Mouse (Mus musculus) layer of hippocampus, adult 6 months (tissue): ENCODE data around the gene Heatr1. TPM values are rescaled to one million over a fixed set of nuclear protein-coding genes. Genes with fewer than 3 reads are reported as not detected.

Experiments
- long read RNA-seq, 2 experiments: library from polyadenylated mRNA; unstranded; transcript quantifications; one replicate each; pipeline ENCODE4 v2.0.0; 2019 to 2020
- polyA plus RNA-seq: library from polyadenylated mRNA; unstranded; fragments of <200 nt; fragmentation: Nextera tagmentation; gene quantifications from 2 replicates; pipeline ENCODE4 v1.2.3, GENCODE M21; 2021

The Heatr1 gene
- polyA plus RNA-seq: 7.9 and 10.5 TPM in 2 replicates
- long read RNA-seq, experiment 1, partial matches to known transcripts: 15 of 15 reads
- long read RNA-seq, experiment 1, other reads (novel, unspliced or antisense): 0 of 15 reads
- long read RNA-seq, experiment 2, full-length matches to known transcripts: 13 of 27 reads
- long read RNA-seq, experiment 2, partial matches to known transcripts: 9 of 27 reads
- long read RNA-seq, experiment 2, other reads (novel, unspliced or antisense): 5 of 27 reads

DNA sequence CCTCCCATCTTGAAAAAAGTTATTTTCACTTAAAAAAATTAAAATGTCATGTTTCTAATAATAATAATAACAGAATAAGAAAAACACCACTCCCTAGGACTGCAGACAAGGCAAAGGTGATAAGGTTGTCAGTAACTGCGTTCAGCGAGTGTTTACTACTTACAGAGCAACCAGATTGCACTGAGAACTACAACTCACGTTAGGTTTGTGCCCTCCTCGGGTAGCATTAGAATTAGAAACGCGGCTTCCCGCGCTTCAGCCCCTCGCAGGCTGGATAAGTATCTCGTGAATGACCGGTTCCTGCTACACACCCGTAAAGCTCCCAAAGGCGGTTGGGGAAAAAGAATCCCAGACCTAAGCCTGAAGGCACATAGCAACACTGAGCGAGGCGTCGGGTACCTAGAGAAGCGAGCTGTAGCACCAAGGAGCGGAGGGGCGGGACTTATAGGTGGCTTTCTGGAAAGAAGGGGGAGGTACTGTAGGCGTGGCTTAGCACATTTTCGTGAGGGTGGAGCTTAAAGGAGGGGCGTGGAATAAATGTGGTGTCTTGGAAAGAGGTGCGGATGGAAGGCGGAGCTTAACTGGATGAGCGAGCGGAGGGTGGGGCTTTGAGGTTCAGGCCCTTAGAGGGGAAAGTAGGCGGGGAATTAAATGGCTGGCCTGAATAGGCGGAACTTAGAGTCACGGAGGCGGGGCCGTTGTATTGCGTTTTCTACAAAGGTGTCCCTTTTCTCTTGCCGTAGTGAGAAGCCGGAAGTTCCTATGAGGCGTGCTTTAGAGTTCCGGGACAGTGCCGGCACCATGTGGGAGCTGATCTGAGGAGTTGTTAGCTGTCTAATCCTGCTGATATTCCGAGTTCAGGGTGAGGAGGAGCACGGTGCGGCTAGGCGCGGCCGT, at the start of gene Heatr1:
Gene Heatr1, plus strand, starts transcription at position 419 of the 897 bp plus-strand sequence.

DNA sequence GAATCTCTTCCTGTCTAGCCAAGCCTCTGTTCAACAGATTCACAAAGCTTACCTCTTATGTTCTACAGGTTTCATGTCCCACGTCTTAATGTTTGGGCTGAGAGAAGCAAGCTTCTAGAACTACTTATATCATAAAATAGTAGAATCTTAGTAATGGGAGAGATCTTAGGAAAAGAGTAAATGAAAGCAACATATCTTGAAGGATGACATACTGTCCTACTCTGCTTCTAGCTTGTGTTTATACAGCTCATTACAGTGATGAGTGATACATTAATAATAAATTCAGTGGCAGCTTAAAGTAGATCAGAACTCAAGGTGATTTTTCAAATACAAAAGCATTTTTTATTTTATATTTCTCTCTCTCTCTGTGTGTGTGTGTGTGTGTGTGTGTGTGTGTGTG, 70.0 kb downstream of the Heatr1 start, which contains the start of gene Lgals8:
Gene Lgals8, minus strand, starts transcription at position 101 of the 400 bp plus-strand sequence.

Other genes with a start within 250 kb of the Heatr1 start
- 1.1 and 1.7 TPM in 2 replicates for gene Mtr, start 136.9 kb upstream of the Heatr1 start, polyA plus RNA-seq
- gene Actn2, start 54.3 kb upstream of the Heatr1 start, polyA plus RNA-seq: 12.3 and 12.6 TPM in 2 replicates
- 15.3 and 16.2 TPM in 2 replicates for gene Lgals8, start 69.9 kb downstream of the Heatr1 start, polyA plus RNA-seq
- gene Edaradd, start 125.4 kb downstream of the Heatr1 start, polyA plus RNA-seq: 0.19 and 0.25 TPM in 2 replicates
- 5.6 and 7.5 TPM in 2 replicates for gene Ero1lb, start 170.8 kb downstream of the Heatr1 start, polyA plus RNA-seq